Mouse (Mus musculus) neutrophil, adult 83 days (primary cell): ENCODE data around the gene Rps17. TPM values are rescaled to one million over a fixed set of nuclear protein-coding genes. Genes with fewer than 3 reads are reported as not detected.

Experiments
- total RNA-seq, 2 experiments: library from RNA; stranded (reverse); gene quantifications; one replicate each; pipeline ENCODE4 v1.2.4; 2023

Rps17 gene
- total RNA-seq, result 100 to 1,000 TPM; 804 to 872 TPM

DNA sequence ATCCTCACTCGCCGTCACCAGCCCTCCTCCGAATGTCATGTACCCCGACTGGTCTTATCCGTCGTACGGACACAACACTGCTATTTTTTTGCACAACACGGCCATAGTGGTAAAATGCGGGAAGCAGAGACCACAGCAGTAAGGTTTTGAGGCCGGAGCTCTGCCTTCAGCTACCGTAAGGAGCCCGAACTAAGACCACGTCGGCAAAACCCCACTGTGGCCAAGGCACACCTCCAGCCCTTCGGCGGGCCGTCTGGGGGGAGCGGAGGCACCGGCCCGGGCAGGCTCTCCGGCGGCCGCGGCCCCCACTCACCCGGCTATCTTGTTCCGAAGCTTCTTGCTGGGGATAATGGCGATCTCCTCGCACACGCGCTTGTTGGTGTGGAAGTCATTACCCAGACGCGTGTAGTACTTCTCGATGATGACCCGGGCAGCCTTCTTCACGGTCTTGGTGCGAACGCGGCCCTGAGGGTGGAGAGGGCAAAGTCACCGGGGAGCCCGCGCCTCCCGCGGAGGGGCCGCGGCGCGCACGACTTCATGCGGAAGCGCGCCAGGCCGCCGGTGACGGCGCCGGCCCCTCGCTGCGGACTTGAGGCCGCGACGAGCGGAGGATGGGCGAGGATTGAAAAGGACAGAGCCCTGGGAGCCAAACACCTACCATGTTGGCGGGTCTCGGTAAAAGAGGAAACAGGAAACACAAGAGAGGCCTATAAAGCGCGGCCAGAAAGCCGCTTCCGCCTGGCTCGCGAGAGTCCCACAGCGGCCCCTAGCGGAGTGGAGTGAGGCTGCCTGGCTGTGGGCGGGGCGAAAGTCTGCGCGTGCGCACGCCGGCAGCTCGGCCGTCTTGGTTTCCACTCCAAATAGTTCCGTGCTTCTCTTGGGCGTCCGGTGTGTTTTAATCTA lies at the start of gene Rps17:
Gene Rps17 (minus strand): TSS at position 711 of the 903 bp plus-strand sequence.

Other genes with a start within 250 kb of the Rps17 start
- not detected for gene Slc28a1, start 230.5 kb downstream of the Rps17 start, total RNA-seq
- 10 to 100 TPM; 16.4 to 19.7 TPM for gene Pde8a, start 131.7 kb downstream of the Rps17 start, total RNA-seq
- gene Cpeb1, start 110.2 kb upstream of the Rps17 start, total RNA-seq, result not detected
- gene Ap3b2, start 148.7 kb upstream of the Rps17 start, total RNA-seq, result not detected
- not detected for gene BC048679, start 153.0 kb upstream of the Rps17 start, total RNA-seq
- not detected for gene Fsd2, start 221.7 kb upstream of the Rps17 start, total RNA-seq
- 10 to 100 TPM; 17.4 to 17.5 TPM for gene Whamm, start 226.0 kb upstream of the Rps17 start, total RNA-seq